ENCODE assay signal across 25 mouse cellular contexts in genomic region chr8:127341046-127341445, GRCm38 (mm10).
DNase-seq lines count a peak whose midpoint lies in the region; ATAC-seq lines count a peak whose summit lies in the region.
"Had no signal": no experiment of that assay in that cellular context is flagged by ENCODE, and none has a peak within 500 bp of the region (broad histone marks: within the 10 kb centered on the region; RNA-seq: fewer than 3 reads in every experiment).

No protein-coding gene starts in this region.

- H3K9me3 ChIP-seq in kidney, embryonic 14.5 days (ENCODE audit: control insufficient read depth, low read length), result no peaks in the 10 kb centered on the region
- no peaks in the 10 kb centered on the region for H3K9me3 ChIP-seq in kidney, embryonic 15.5 days (replicated peaks)
- H3K9me3 ChIP-seq: embryonic facial prominence, embryonic 12.5 days; embryonic facial prominence, embryonic 15.5 days; heart, embryonic 10.5 days; heart, embryonic 13.5 days had no signal

- H3K27me3 ChIP-seq in kidney, embryonic 14.5 days (ENCODE audit: control insufficient read depth, insufficient read depth, low read length), result no peaks in the 10 kb centered on the region
- no peaks in the 10 kb centered on the region for H3K27me3 ChIP-seq in kidney, embryonic 15.5 days
- H3K27me3 ChIP-seq: embryonic facial prominence, embryonic 12.5 days; embryonic facial prominence, embryonic 15.5 days; heart, embryonic 13.5 days had no signal

- peak; percentile 20 for DNase-seq in kidney, adult 18-20 months
- peak; percentile 78 for DNase-seq in kidney, adult 9 months
- DNase-seq in kidney, postnatal 36 days, result peak; percentile 12 to 48
- DNase-seq in thymus, postnatal 4 days, result no peak
- DNase-seq: adrenal gland, adult 2 months; adrenal gland, postnatal 14 days; cerebellum, adult 11 months; cerebellum, adult 2 months; cerebellum, adult 9-11 months; cerebellum, postnatal 25 days; forebrain, postnatal 0 days; gastrocnemius, adult 2 months; gastrocnemius, postnatal 14 days; heart, adult 18-20 months; heart, postnatal 14 days; heart, postnatal 4 days had no signal

- WGBS in kidney, embryonic 14.5 days, result 69% methylated on average over 7 of the region's 7 CpGs
- WGBS in kidney, embryonic 15.5 days, result 60% methylated on average over 7 of the region's 7 CpGs

- H3K27ac ChIP-seq in kidney, embryonic 14.5 days (ENCODE audit: low read depth, low read length), result no peak overlapping the region
- H3K27ac ChIP-seq in kidney, embryonic 15.5 days, result no peak overlapping the region
- H3K27ac ChIP-seq: embryonic facial prominence, embryonic 12.5 days; embryonic facial prominence, embryonic 15.5 days; gastrocnemius, adult 2 months; heart, embryonic 10.5 days; heart, embryonic 13.5 days; hindbrain, embryonic 14.5 days had no signal

- no peak overlapping the region for H3K9ac ChIP-seq in kidney, embryonic 14.5 days (ENCODE audit: low read depth, low read length)
- no peak overlapping the region for H3K9ac ChIP-seq in kidney, embryonic 15.5 days
- H3K9ac ChIP-seq: embryonic facial prominence, embryonic 12.5 days; embryonic facial prominence, embryonic 15.5 days; forebrain, postnatal 0 days; heart, embryonic 13.5 days; hindbrain, embryonic 14.5 days had no signal

- no peaks in the 10 kb centered on the region for H3K36me3 ChIP-seq in kidney, embryonic 14.5 days (ENCODE audit: control insufficient read depth, insufficient read depth, low read length)
- no peaks in the 10 kb centered on the region for H3K36me3 ChIP-seq in kidney, embryonic 15.5 days
- H3K36me3 ChIP-seq: embryonic facial prominence, embryonic 12.5 days; embryonic facial prominence, embryonic 15.5 days; heart, embryonic 10.5 days had no signal

- H3K4me3 ChIP-seq in kidney, embryonic 14.5 days (ENCODE audit: low read length), result no peak overlapping the region
- no peak overlapping the region for H3K4me3 ChIP-seq in kidney, embryonic 15.5 days (replicated peaks)
- H3K4me3 ChIP-seq: embryonic facial prominence, embryonic 12.5 days; embryonic facial prominence, embryonic 15.5 days; gastrocnemius, adult 2 months; heart, embryonic 10.5 days; heart, embryonic 13.5 days had no signal

- no peak overlapping the region for H3K4me2 ChIP-seq in kidney, embryonic 14.5 days (replicated peaks; ENCODE audit: low read depth, low read length)
- no peak overlapping the region for H3K4me2 ChIP-seq in kidney, embryonic 15.5 days
- H3K4me2 ChIP-seq: embryonic facial prominence, embryonic 12.5 days; embryonic facial prominence, embryonic 15.5 days; heart, embryonic 13.5 days; hindbrain, embryonic 14.5 days had no signal

- H3K4me1 ChIP-seq in kidney, embryonic 14.5 days (ENCODE audit: control insufficient read depth, insufficient read depth, low read length), result no peaks in the 10 kb centered on the region
- H3K4me1 ChIP-seq in kidney, embryonic 15.5 days, result peaks cover 13% of the 10 kb centered on the region

- ATAC-seq in kidney, embryonic 14.5 days (ENCODE audit: low FRiP score, low TSS enrichment), result no peak
- ATAC-seq in kidney, embryonic 15.5 days (replicated peaks; ENCODE audit: low FRiP score), result no peak
- ATAC-seq: CD4-positive, CD25-positive, alpha-beta regulatory T cell, adult 4 months; forebrain, embryonic 14.5 days; forebrain, postnatal 0 days had no signal
